Mouse (Mus musculus) liver, postnatal 0 days (tissue): Measurements from ENCODE around the gene Cdkn1a. TPM values are rescaled to one million over a fixed set of nuclear protein-coding genes. Genes with fewer than 3 reads are reported as not detected.
A peak's percentile ranks its signal among the peaks of the same experiment; 100 is the strongest.
"Not testable (repeated sequence)": the region's sequence is repeated elsewhere in the genome, so short reads cannot be mapped to it uniquely, and the experiment has no call there.

Experiments used
- ATAC-seq: fragments of 200-750 bp; cut with Nextera tagmentation; 2 replicates; pipeline ENCODE4 v1.8.0; 2017; ENCODE audit warnings: mild to moderate bottlenecking, moderate library complexity
- DNase-seq: peaks from one replicate; pipeline ENCODE4 v3.0.0-alpha.2; 2016
- H3K27ac ChIP-seq: fragments of 300-500 bp; sonication (generic); 2 replicates; pipeline ENCODE4 v1.5.1; 2014; ENCODE audit warnings: antibody characterized with exemption, moderate library complexity, mild to moderate bottlenecking, low read depth
- H3K27me3 ChIP-seq: fragments of 300-500 bp; sonication (generic); 2 replicates; pipeline ENCODE4 v1.6.1; 2014; ENCODE audit warnings: low read length, control low read depth, mixed read lengths; ENCODE audit not compliant: insufficient read depth
- H3K36me3 ChIP-seq: fragments of 300-500 bp; sonication (generic); replicated peaks from 2 replicates; pipeline ENCODE4 v1.6.1; 2014; ENCODE audit warnings: mild to moderate bottlenecking, control low read depth, low read length, moderate library complexity, mixed read lengths; ENCODE audit not compliant: insufficient read depth
- H3K4me1 ChIP-seq: fragments of 300-500 bp; sonication (generic); 2 replicates; pipeline ENCODE4 v1.6.1; 2014; ENCODE audit warnings: antibody characterized with exemption, mild to moderate bottlenecking, control low read depth; ENCODE audit not compliant: insufficient read depth
- H3K4me2 ChIP-seq: fragments of 300-500 bp; sonication (generic); 2 replicates; pipeline ENCODE4 v1.6.1; 2014; ENCODE audit warnings: low read depth, mild to moderate bottlenecking, low read length, moderate library complexity, mixed read lengths
- H3K4me3 ChIP-seq: fragments of 300-500 bp; sonication (generic); 2 replicates; pipeline ENCODE4 v1.5.1; 2014; ENCODE audit warnings: low read depth, low read length
- H3K9ac ChIP-seq: fragments of 300-500 bp; sonication (generic); replicated peaks from 2 replicates; pipeline ENCODE4 v1.6.1; 2014; ENCODE audit warnings: mild to moderate bottlenecking, moderate library complexity
- H3K9me3 ChIP-seq: fragments of 300-500 bp; sonication (generic); 2 replicates; pipeline ENCODE4 v1.6.1; 2016; ENCODE audit warnings: mild to moderate bottlenecking, control low read depth, low read length, mixed read lengths
- CTCF ChIP-seq: sonication (generic); IDR thresholded peaks from 2 replicates; pipeline ENCODE4 v1.5.1; 2016; ENCODE audit warnings: antibody characterized with exemption, low read depth
- EP300 ChIP-seq: IDR thresholded peaks from 2 replicates; pipeline ENCODE4 v1.6.1; 2016; ENCODE audit warnings: antibody characterized with exemption, low read depth, mild to moderate bottlenecking
- WGBS: fragments of 180-500 bp; shearing (Covaris S2); extraction: QIAGEN DNeasy Blood & Tissue Kit; methylation state at CpG from one replicate; pipeline ENCODE4 v1.1.7; 2014; ENCODE audit not compliant: insufficient replicate concordance; 5-methylcytosine and 5-hydroxymethylcytosine counted together
- polyA plus RNA-seq: library from polyadenylated mRNA; unstranded; fragments of >200 nt; fragmentation: Nextera tagmentation; extraction: Ambion mirVana; gene quantifications from 2 replicates; pipeline ENCODE4 v1.2.1, GENCODE M21; 2015

The Cdkn1a gene
- polyA plus RNA-seq, 1 experiment from 2014 or later: 58.1 TPM

DNA sequence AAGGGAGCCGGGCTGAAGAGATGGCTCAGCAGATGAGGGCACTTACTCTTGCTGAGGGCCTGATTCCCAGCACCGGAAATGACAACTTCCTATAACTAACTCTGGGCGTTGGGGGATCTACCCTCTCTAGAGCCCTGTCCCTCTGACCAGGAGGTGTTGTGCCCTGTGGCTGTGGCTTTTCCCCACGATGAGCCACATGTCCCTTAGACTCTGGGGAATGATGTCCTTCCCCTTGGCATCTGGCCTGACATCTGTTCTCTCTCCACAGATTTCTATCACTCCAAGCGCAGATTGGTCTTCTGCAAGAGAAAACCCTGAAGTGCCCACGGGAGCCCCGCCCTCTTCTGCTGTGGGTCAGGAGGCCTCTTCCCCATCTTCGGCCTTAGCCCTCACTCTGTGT, 8.3 kb downstream of the Cdkn1a start:
- Histone ChIP-seq H3K4me1 (peaks cover 14% of the 10 kb centered on the region), H3K27ac (no peak overlapping the region), H3K4me3 (no peak overlapping the region), H3K36me3 (peaks cover 24% of the 10 kb centered on the region), H3K9me3 (no peaks in the 10 kb centered on the region), H3K9ac (no peak overlapping the region), H3K4me2 (no peak overlapping the region), H3K27me3 (peaks cover 7% of the 10 kb centered on the region; the same call in 1 of the 2 replicates)
- ATAC-seq: no peak
- WGBS: 50% methylated on average over 8 of the region's 8 CpGs
- TF ChIP-seq EP300: no peak
- DNase-seq: no peak

DNA sequence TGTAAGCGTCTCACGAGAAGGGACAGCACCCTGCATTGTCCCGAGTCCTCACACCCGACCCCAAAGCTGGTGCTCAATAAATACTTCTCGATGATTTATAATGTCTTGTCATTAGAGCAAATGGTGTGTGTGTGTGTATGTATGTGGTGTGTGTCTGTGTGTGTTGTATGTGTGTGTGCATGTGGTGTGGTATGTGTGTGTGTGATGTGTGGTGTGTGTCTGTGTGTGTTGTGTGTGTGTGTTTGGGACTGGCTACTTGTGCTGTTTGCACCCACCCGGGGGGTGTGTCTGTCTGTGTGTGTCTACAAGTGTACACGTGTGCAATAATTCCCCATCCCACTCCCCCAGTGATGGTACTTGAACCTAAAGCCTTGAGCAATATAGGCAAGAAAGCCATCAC, 9.9 kb downstream of the Cdkn1a start:
- peak; percentile 40 for ATAC-seq

DNA sequence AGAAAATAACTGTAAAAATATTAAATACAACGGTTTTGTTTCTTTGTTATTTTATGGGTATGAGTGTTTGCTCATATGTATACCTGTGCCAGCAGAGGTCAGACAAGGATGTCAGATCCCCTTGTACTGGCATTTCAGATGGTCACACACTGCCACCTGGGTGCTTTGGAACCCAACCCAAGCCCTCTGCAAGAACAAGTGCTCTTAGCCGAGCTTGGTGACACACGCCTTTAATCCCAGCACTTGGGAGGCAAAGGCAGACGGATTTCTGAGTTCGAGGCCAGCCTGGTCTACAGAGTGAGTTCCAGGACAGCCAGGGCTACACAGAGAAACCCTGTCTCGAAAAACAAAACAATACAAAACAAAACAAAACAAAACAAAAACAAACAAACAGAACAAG, 19.6 kb downstream of the Cdkn1a start:
- DNase-seq, H3K9me3 ChIP-seq, ATAC-seq, H3K27me3 ChIP-seq, H3K36me3 ChIP-seq, H3K4me3 ChIP-seq, H3K4me1 ChIP-seq, H3K9ac ChIP-seq, H3K4me2 ChIP-seq, H3K27ac ChIP-seq: not testable (repeated sequence)
- 68% methylated on average over 6 of the region's 6 CpGs for WGBS

More for the DNA sequence above, 9.9 kb downstream of the Cdkn1a start:
- no peaks in the 10 kb centered on the region for H3K27me3 ChIP-seq
- H3K4me1 ChIP-seq: peaks cover 14% of the 10 kb centered on the region
- H3K36me3 ChIP-seq: peaks cover 24% of the 10 kb centered on the region
- TF ChIP-seq EP300: no peak
- TF ChIP-seq CTCF: no peak
- WGBS: 82% methylated on average over 7 of the region's 7 CpGs
- H3K4me3 ChIP-seq: no peak overlapping the region
- no peak for DNase-seq
- no peak overlapping the region for H3K27ac ChIP-seq
- no peak overlapping the region for H3K4me2 ChIP-seq
- no peak overlapping the region for H3K9ac ChIP-seq
- no peaks in the 10 kb centered on the region for H3K9me3 ChIP-seq

DNA sequence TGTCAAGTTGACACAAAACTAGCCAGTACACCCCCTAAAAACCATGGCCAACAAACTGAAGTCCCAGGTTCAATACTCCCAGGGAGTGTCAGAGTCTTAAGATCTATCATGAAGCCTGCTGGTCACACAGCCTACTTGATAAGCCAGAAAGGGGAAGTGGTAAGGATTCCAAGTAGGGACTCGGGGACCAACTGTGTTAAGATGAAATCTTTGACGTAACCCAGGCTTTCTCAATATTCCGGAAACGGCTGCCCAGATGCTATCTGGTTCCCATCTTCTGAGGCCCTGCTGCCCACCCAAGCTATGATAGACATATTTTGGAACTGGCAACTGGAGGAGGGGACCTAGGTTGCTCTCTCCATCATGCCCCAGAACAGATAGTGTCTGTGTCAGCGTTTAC, 20.6 kb downstream of the Cdkn1a start:
- no peak for TF ChIP-seq CTCF
- no peak for TF ChIP-seq EP300

DNA sequence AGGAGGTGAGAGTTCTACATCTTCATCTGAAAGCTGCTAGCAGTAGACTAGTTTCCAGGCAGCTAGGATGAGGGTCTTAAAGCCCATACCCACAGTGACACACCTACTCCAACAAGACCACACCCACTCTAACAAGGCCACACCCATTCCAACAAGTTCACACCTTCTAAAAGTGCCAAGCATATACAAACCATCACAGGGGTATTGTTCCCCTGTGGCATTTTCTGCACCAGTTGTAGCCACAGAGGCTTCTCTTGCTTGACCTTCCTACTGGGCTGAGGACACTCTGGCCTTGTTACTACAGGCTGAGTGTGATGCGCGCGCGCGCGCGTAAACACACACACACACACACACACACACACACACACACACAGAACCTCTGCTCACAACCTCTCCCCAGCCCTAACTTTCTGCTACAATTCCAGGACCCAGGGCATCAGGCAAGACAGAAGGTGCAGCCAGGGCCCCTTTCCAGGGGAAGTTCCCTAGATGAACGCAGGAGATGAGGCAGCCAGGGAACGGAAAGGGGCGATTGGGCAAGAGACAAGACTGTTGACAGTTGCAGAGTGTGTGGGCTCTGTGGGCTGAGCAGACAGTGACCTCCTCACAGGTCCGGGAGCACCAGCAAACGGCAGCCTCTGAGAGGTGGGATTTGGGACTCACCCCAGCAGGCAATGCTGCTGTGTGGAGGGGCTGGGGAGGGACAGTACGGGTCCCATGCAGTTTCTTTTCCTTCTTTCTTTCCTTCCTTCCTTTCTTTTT, 23.0 kb downstream of the Cdkn1a start, which contains the start of gene Rab44:
Gene Rab44, plus strand, starts transcription at position 555 of the 762 bp plus-strand sequence.
- H3K9ac ChIP-seq: no peak within 1 kb of the TSS; the same call in 1 of the 2 replicates
- H3K4me2 ChIP-seq: peak within 1 kb of the TSS; percentile 62
- H3K9me3 ChIP-seq: no peaks in the 10 kb centered on the region
- H3K27me3 ChIP-seq: no peaks in the 10 kb centered on the region
- peak within 1 kb of the TSS; percentile 19 for H3K4me3 ChIP-seq
- WGBS: 53% methylated on average over 13 of the region's 13 CpGs
- TF ChIP-seq EP300: no peak
- DNase-seq (peak; percentile 61), ATAC-seq (peak; percentile 53)
- H3K4me1 ChIP-seq: peaks cover 4% of the 10 kb centered on the region
- no peaks in the 10 kb centered on the region for H3K36me3 ChIP-seq
- peak within 1 kb of the TSS; percentile 46 for H3K27ac ChIP-seq

More for the DNA sequence above, 20.6 kb downstream of the Cdkn1a start:
- no peak for DNase-seq
- H3K4me3 ChIP-seq: no peak overlapping the region
- H3K9me3 ChIP-seq: no peaks in the 10 kb centered on the region
- 29% methylated on average over 5 of the region's 5 CpGs for WGBS
- H3K4me2 ChIP-seq: no peak overlapping the region; the same call in 1 of the 2 replicates
- peaks cover 4% of the 10 kb centered on the region for H3K4me1 ChIP-seq
- no peak overlapping the region for H3K9ac ChIP-seq
- H3K36me3 ChIP-seq: no peaks in the 10 kb centered on the region
- H3K27me3 ChIP-seq: no peaks in the 10 kb centered on the region
- peak; percentile 16; the same call in 1 of the 2 replicates for ATAC-seq
- H3K27ac ChIP-seq: peak overlapping the region; percentile 37

DNA sequence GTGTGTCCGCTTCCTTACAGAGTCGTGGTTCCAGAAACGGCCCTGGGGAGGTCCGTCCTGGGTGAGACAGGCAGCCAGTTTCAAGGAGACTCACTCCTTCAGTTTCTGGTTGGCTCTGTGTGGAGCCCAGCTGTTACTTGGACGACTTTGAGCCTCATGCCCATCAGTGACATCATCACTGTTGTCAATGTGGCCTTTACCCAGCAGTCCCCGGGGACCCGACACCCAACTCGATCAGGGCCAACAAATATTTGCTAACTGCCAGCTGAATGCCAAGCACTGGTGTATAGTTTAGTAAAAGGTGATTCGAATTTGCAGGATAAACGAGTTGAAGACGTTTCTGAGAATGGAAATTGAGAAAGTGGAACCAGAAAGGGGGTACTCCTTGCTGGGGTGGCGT, 25.2 kb downstream of the Cdkn1a start:
- Histone ChIP-seq H3K4me1 (peaks cover 4% of the 10 kb centered on the region), H3K9me3 (no peaks in the 10 kb centered on the region), H3K36me3 (no peaks in the 10 kb centered on the region), H3K4me3 (peak overlapping the region; percentile 19; the same call in 1 of the 2 replicates), H3K9ac (no peak overlapping the region), H3K4me2 (peak overlapping the region; percentile 62), H3K27me3 (no peaks in the 10 kb centered on the region), H3K27ac (peak overlapping the region; percentile 31; the same call in 1 of the 2 replicates)
- DNase-seq (peak; percentile 46), ATAC-seq (peak; percentile 74)
- 53% methylated on average over 12 of the region's 12 CpGs for WGBS
- TF ChIP-seq CTCF (no peak), EP300 (no peak)
